ENCODE assay signal across 8 mouse cellular contexts in the genomic region with DNA sequence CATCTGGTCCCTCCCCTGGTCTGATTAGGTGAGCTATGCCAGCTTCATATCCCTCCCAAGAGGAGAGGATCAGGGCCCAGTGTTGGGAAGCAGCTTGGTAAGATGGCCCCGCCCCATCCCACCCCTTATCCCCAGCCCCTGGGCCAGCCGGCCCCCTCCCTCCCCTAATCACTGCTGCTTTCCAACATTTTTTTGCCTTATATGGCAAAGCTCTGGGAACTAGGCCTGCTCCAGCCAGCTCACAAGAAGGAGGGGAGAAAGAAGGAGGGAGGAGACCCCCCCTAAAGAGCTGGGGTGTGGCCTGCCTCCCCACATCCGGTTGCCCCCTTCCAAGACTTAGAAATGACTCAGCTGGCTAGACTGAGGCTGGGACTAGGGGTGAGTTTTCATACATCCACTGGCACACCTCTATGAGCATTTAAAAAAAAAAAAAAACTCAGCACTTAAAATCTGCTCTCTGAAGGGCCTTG. TPM values are rescaled to one million over a fixed set of nuclear protein-coding genes. Genes with fewer than 3 reads are reported as not detected.
DNase-seq lines count a peak whose midpoint lies in the region; ATAC-seq and TF ChIP-seq lines count a peak whose summit lies in the region.

No protein-coding gene starts in this region.

- ATAC-seq in liver, embryonic 14.5 days (ENCODE audit: insufficient read depth) = no peak

- intact Hi-C loops in left cerebral cortex, postnatal 10 days (cut with DNase I) = loop anchor here (10.0 kb wide), 1 partner anchor 280 kb away; the partner anchor contains the start of gene Hcfc1
- intact Hi-C loops in left cerebral cortex, postnatal 36 days (cut with DNase I) = loop anchor here (5.0 to 10.0 kb wide), 2 partner anchors 122 to 280 kb away; partner anchors contain the start of gene Hcfc1

- H3K36me3 ChIP-seq in liver, embryonic 14.5 days (replicated peaks; ENCODE audit: control insufficient read depth, insufficient read depth, low read depth) = no peaks in the 10 kb centered on the region

- H3K4me3 ChIP-seq in bone marrow macrophage, adult 2 months (ENCODE audit: insufficient read depth, low read length) = peak overlapping the region; percentile 65
- peak overlapping the region; percentile 48 to 59; a peak in 3 of 4 replicates for H3K4me3 ChIP-seq in liver, embryonic 14.5 days (ENCODE audit: insufficient read depth in 1 of 2, low read depth in 2 of 2, low read length in 2 of 2)

- H3K4me2 ChIP-seq in liver, embryonic 14.5 days (ENCODE audit: low read depth) = peak overlapping the region; percentile 83

- DNase-seq in left cerebral cortex, postnatal 10 days (ENCODE audit: extremely low spot score in 1 of 2, low spot score in 2 of 2) = peak; percentile 20 to 61
- no peak for DNase-seq in left cerebral cortex, postnatal 36 days (ENCODE audit: low spot score in 2 of 2)
- DNase-seq in gastrocnemius, adult 8-10 months (ENCODE audit: low spot score in 2 of 2) = peak; percentile 25 to 48
- DNase-seq in induced T-regulatory cell, adult 2 months (ENCODE audit: low read depth) = peak; percentile 72
- DNase-seq in liver, embryonic 14.5 days (ENCODE audit: low read depth in 3 of 3, low spot score in 3 of 3) = no peak
- peak; percentile 38 for DNase-seq in neural tube, embryonic 10.5 days (ENCODE audit: extremely low spot score, low spot score)
- DNase-seq in right cerebral cortex, adult 18-20 months = no peak

- TF ChIP-seq CTCF in bone marrow macrophage, adult 2 months (IDR thresholded peaks at IDR 0.05; ENCODE audit: low read depth, low read length) = no peak
- no peak for TF ChIP-seq CTCF in liver, embryonic 14.5 days (IDR thresholded peaks at IDR 0.05; ENCODE audit: low read depth)

- 24% methylated on average over 3 of the region's 3 CpGs for WGBS in liver, embryonic 14.5 days (ENCODE audit: insufficient replicate concordance)

- peaks cover 32% of the 10 kb centered on the region for H3K4me1 ChIP-seq in bone marrow macrophage, adult 2 months (ENCODE audit: control insufficient read depth, insufficient read depth, low read length)
- H3K4me1 ChIP-seq in liver, embryonic 14.5 days (replicated peaks; ENCODE audit: control insufficient read depth in 2 of 2, insufficient read depth in 2 of 2, low read length in 1 of 2) = peaks cover 10 to 18% of the 10 kb centered on the region in 2 experiments

- no peaks in the 10 kb centered on the region; the same call in 1 of the 2 replicates for H3K27me3 ChIP-seq in liver, embryonic 14.5 days (ENCODE audit: control insufficient read depth, insufficient read depth, low read length)

- H3K27ac ChIP-seq in bone marrow macrophage, adult 2 months (ENCODE audit: insufficient read depth, low read depth, low read length) = peak overlapping the region; percentile 96
- H3K27ac ChIP-seq in liver, embryonic 14.5 days = no peak overlapping the region

- TF ChIP-seq POLR2A in bone marrow macrophage, adult 2 months (IDR thresholded peaks at IDR 0.05; ENCODE audit: borderline replicate concordance, low read depth, low read length) = no peak

- H3K9me3 ChIP-seq in liver, embryonic 14.5 days (ENCODE audit: control insufficient read depth, low read length) = no peaks in the 10 kb centered on the region

- TF ChIP-seq EP300 in liver, embryonic 14.5 days (IDR thresholded peaks at IDR 0.05; ENCODE audit: low read depth) = no peak

- H3K9ac ChIP-seq in liver, embryonic 14.5 days (replicated peaks) = no peak overlapping the region

RNA-seq across cellular contexts. Expression of gene Flna, which starts 5.0 kb away (rescaled TPM):
- total RNA-seq in left cerebral cortex, postnatal 10 days (2021) = 100 to 1,000 TPM; 199 to 211 TPM
- total RNA-seq in left cerebral cortex, postnatal 36 days (2021) = 10 to 100 TPM; 57.5 to 74.0 TPM
- polyA plus RNA-seq in bone marrow macrophage, adult 2 months (2012; ENCODE audit: insufficient read depth, insufficient read length, missing spikeins) = 326 and 442 TPM in 2 replicates
- total RNA-seq in gastrocnemius, adult 8-10 months (2022) = 10 to 100 TPM; 24.0 to 39.3 (median 32.3) TPM
- 56.3 and 69.6 TPM in 2 replicates for polyA plus RNA-seq in liver, embryonic 14.5 days (2012; rRNA removed)
- 36.6 and 39.2 TPM in 2 replicates for polyA plus RNA-seq in liver, embryonic 14.5 days (2014; fragmentation: Nextera tagmentation; extraction: Ambion mirVana)

RNA-seq across cellular contexts. Expression of gene Emd, which starts 9.8 kb away (rescaled TPM):
- 10 to 100 TPM; 43.9 to 44.4 TPM for total RNA-seq in left cerebral cortex, postnatal 10 days (2021)
- 10 to 100 TPM; 33.6 to 39.0 TPM for total RNA-seq in left cerebral cortex, postnatal 36 days (2021)
- polyA plus RNA-seq in bone marrow macrophage, adult 2 months (2012; ENCODE audit: insufficient read depth, insufficient read length, missing spikeins) = 61.4 and 66.9 TPM in 2 replicates
- total RNA-seq in gastrocnemius, adult 8-10 months (2022) = 10 to 100 TPM; 23.0 to 29.5 (median 26.9) TPM
- 27.3 and 43.6 TPM in 2 replicates for polyA plus RNA-seq in liver, embryonic 14.5 days (2012; rRNA removed)
- 9.4 and 11.1 TPM in 2 replicates for polyA plus RNA-seq in liver, embryonic 14.5 days (2014; fragmentation: Nextera tagmentation; extraction: Ambion mirVana)

RNA-seq across cellular contexts. Expression of gene Rpl10, which starts 26.0 kb away (rescaled TPM):
- total RNA-seq in left cerebral cortex, postnatal 10 days (2021) = 100 to 1,000 TPM; 150 to 215 TPM
- total RNA-seq in left cerebral cortex, postnatal 36 days (2021) = 100 to 1,000 TPM; 182 to 197 TPM
- 136 and 172 TPM in 2 replicates for polyA plus RNA-seq in bone marrow macrophage, adult 2 months (2012; ENCODE audit: insufficient read depth, insufficient read length, missing spikeins)
- total RNA-seq in gastrocnemius, adult 8-10 months (2022) = 100 to 1,000 TPM; 130 to 325 (median 183) TPM
- 942 and 1,216 TPM in 2 replicates for polyA plus RNA-seq in liver, embryonic 14.5 days (2012; rRNA removed)
- 522 and 532 TPM in 2 replicates for polyA plus RNA-seq in liver, embryonic 14.5 days (2014; fragmentation: Nextera tagmentation; extraction: Ambion mirVana)

RNA-seq across cellular contexts. Expression of gene Taz, which starts 37.1 kb away (rescaled TPM):
- 10 to 100 TPM; 56.1 to 56.3 TPM for total RNA-seq in left cerebral cortex, postnatal 10 days (2021)
- total RNA-seq in left cerebral cortex, postnatal 36 days (2021) = 10 to 100 TPM; 49.7 to 64.0 TPM
- polyA plus RNA-seq in bone marrow macrophage, adult 2 months (2012; ENCODE audit: insufficient read depth, insufficient read length, missing spikeins) = 74.6 and 79.4 TPM in 2 replicates
- 10 to 100 TPM; 39.0 to 53.5 (median 48.1) TPM for total RNA-seq in gastrocnemius, adult 8-10 months (2022)
- polyA plus RNA-seq in liver, embryonic 14.5 days (2012; rRNA removed) = 16.1 and 18.7 TPM in 2 replicates
- polyA plus RNA-seq in liver, embryonic 14.5 days (2014; fragmentation: Nextera tagmentation; extraction: Ambion mirVana) = 18.7 and 21.6 TPM in 2 replicates

RNA-seq across cellular contexts. Expression of gene Dnase1l1, which starts 37.5 kb away (rescaled TPM):
- total RNA-seq in left cerebral cortex, postnatal 10 days (2021) = 1 to 10 TPM; 2.7 to 3.2 TPM
- 1 to 10 TPM; 2.0 to 2.3 TPM for total RNA-seq in left cerebral cortex, postnatal 36 days (2021)
- polyA plus RNA-seq in bone marrow macrophage, adult 2 months (2012; ENCODE audit: insufficient read depth, insufficient read length, missing spikeins) = 274 and 292 TPM in 2 replicates
- 100 to 1,000 TPM; 126 to 143 (median 137) TPM for total RNA-seq in gastrocnemius, adult 8-10 months (2022)
- 19.5 and 22.6 TPM in 2 replicates for polyA plus RNA-seq in liver, embryonic 14.5 days (2012; rRNA removed)
- polyA plus RNA-seq in liver, embryonic 14.5 days (2014; fragmentation: Nextera tagmentation; extraction: Ambion mirVana) = 20.9 and 23.8 TPM in 2 replicates

Comparison
In these comparisons a context has a peak if more than half of its experiments do, and no peak if none do; other contexts are left out.
1. DNase-seq: peak in left cerebral cortex, postnatal 10 days (2 of 2), gastrocnemius, adult 8-10 months (2 of 2), induced T-regulatory cell, adult 2 months (single experiment) and neural tube, embryonic 10.5 days (single experiment); none in left cerebral cortex, postnatal 36 days (0 of 2), liver, embryonic 14.5 days (0 of 3) and right cerebral cortex, adult 18-20 months (single experiment).